Mouse (Mus musculus): ENCODE measurements at regions not wholly inside any gene's neighbourhood (a gene's known extent, or its start where the extent isn't known, plus 50 kb on each side); places are given as distances from the start of the nearest gene placed in this dataset. TPM values are rescaled to one million over a fixed set of nuclear protein-coding genes. Genes with fewer than 3 reads are reported as not detected.
"Not testable (repeated sequence)": the region's sequence is repeated elsewhere in the genome, so short reads cannot be mapped to it uniquely, and the experiment has no call there.

- H3K27ac ChIP-seq, result no peak overlapping the region
- no peak overlapping the region for H3K4me3 ChIP-seq
- no peak for DNase-seq
- intact Hi-C loops (cut with DNase I), result no loop called here
- TF ChIP-seq CTCF (IDR thresholded peaks at IDR 0.05), result no peak
Measured at GRCm38 (mm10) chr15:14815556-14815955, 1642.1 kb upstream of the Cdh6 start.

GRCm38 (mm10) chr15:14806849-14807248 is 1633.4 kb upstream of the Cdh6 start:
- intact Hi-C loops (cut with DNase I), result no loop called here

GRCm38 (mm10) chr15:14795221-14795620 is 1621.7 kb upstream of the Cdh6 start:
- DNase-seq, result no peak
- no peak overlapping the region for H3K4me3 ChIP-seq
- no peak for TF ChIP-seq CTCF (IDR thresholded peaks at IDR 0.05)
- intact Hi-C loops (cut with DNase I), result no loop called here
- no peak overlapping the region for H3K27ac ChIP-seq

More at GRCm38 (mm10) chr15:14806849-14807248, 1633.4 kb upstream of the Cdh6 start:
- no peak for TF ChIP-seq CTCF (IDR thresholded peaks at IDR 0.05)
- no peak for DNase-seq
- Histone ChIP-seq H3K27ac (no peak overlapping the region), H3K4me3 (no peak overlapping the region)

- TF ChIP-seq CTCF (IDR thresholded peaks at IDR 0.05), result no peak
- no peak overlapping the region for H3K27ac ChIP-seq
- H3K4me3 ChIP-seq, result no peak overlapping the region
- intact Hi-C loops (cut with DNase I), result no loop called here
- DNase-seq, result no peak
Measured at GRCm38 (mm10) chr15:14780727-14781126, 1607.3 kb upstream of the Cdh6 start.

GRCm38 (mm10) chr15:14741733-14742132 is 1568.3 kb upstream of the Cdh6 start:
- Histone ChIP-seq H3K27ac (no peak overlapping the region), H3K4me3 (no peak overlapping the region)
- no peak for TF ChIP-seq CTCF (IDR thresholded peaks at IDR 0.05)
- DNase-seq, result no peak
- intact Hi-C loops (cut with DNase I), result no loop called here

GRCm38 (mm10) chr15:14697925-14698324 is 1524.5 kb upstream of the Cdh6 start:
- DNase-seq; H3K4me3 ChIP-seq; intact Hi-C loops (cut with DNase I); H3K27ac ChIP-seq: not testable (repeated sequence)

GRCm38 (mm10) chr15:14696481-14696880 is 1523.0 kb upstream of the Cdh6 start:
- no peak for TF ChIP-seq CTCF (IDR thresholded peaks at IDR 0.05)
- intact Hi-C loops (cut with DNase I), result no loop called here
- DNase-seq, result no peak
- Histone ChIP-seq H3K27ac (no peak overlapping the region), H3K4me3 (no peak overlapping the region)

GRCm38 (mm10) chr15:14689141-14689540 is 1515.7 kb upstream of the Cdh6 start:
- intact Hi-C loops (cut with DNase I), result no loop called here
- no peak for DNase-seq
- TF ChIP-seq CTCF (IDR thresholded peaks at IDR 0.05), result no peak
- no peak overlapping the region for H3K4me3 ChIP-seq
- no peak overlapping the region for H3K27ac ChIP-seq

GRCm38 (mm10) chr15:14642291-14642690 is 1468.8 kb upstream of the Cdh6 start:
- DNase-seq, result no peak
- no peak for TF ChIP-seq CTCF (IDR thresholded peaks at IDR 0.05)
- no peak overlapping the region for H3K4me3 ChIP-seq
- intact Hi-C loops (cut with DNase I), result no loop called here
- no peak overlapping the region for H3K27ac ChIP-seq

- TF ChIP-seq CTCF (IDR thresholded peaks at IDR 0.05), result peak; percentile 22; the same call in 1 of the 2 replicates
- DNase-seq, result no peak
- Histone ChIP-seq H3K27ac (no peak overlapping the region), H3K4me3 (no peak overlapping the region)
- intact Hi-C loops (cut with DNase I), result no loop called here
Measured at GRCm38 (mm10) chr15:14628523-14628922, 1455.0 kb upstream of the Cdh6 start.

- intact Hi-C loops (cut with DNase I), result no loop called here
- H3K27ac ChIP-seq, result no peak overlapping the region
- TF ChIP-seq CTCF (IDR thresholded peaks at IDR 0.05), result no peak
- no peak for DNase-seq
- no peak overlapping the region for H3K4me3 ChIP-seq
Measured at GRCm38 (mm10) chr15:14606691-14607090, 1433.2 kb upstream of the Cdh6 start.

Small RNA genes lying in the stretch of these regions (microRNA-seq; reads per million reads assigned to microRNA genes)
- not detected for gene Gm24080
